Mouse (Mus musculus): ENCODE results near the gene Adnp. TPM values are rescaled to one million over a fixed set of nuclear protein-coding genes. Genes with fewer than 3 reads are reported as not detected.
A peak's percentile ranks its signal among the peaks of the same experiment; 100 is the strongest.

The Adnp gene
- 9.5 and 14.3 TPM in 2 replicates for polyA plus RNA-seq (2012; ENCODE audit: insufficient read depth, low replicate concordance)

DNA sequence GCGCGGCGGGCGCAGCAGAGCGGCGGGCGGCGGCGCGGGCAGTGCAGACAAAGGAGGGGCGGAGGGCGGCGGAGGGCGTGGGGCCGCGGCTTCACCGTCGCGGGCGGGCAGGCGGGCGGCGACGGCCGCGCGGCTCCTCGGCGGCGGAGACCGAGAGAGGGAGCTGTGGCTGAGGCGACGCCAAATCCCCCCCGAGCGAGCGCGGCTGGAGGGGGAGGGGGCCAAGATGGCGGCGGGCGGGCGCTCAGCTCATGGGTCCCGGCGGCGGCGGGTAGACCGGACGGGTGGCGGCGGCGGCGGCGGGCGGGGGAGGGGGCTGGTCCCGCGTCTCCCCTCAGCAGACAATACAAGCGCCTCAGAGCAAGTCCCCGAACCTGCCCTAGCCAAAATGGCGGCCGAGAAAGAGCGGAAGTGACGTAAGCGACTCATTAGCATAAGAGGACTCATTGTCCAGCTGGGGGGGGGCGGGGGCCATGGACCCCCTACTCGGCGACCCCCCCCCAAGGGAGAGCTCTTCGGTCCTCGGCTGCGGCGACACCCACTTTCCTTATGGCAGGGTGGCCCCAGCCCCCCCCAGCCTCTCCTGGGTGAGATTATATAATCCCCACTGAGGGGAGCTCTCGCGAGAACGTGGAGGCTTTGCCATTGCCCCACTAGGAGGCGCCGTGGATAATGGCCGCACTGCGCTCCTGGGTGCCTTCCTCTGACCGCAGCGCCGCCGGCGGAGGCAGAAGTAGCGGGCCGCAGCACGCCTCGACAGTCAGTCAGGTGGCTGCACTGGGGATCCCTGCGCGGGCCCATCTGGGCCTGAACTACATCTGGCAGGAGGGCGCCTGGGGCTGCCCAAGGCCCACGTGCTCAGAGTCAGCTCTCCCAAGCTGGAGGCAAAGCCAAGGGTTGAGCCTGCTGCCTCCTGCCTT, at the start of gene Adnp:
Gene Adnp (minus strand): TSS at position 388 of the 920 bp plus-strand sequence.
- peak within 1 kb of the TSS; percentile 99 for H3K4me3 ChIP-seq (replicated peaks)
- peaks cover 58% of the 10 kb centered on the region for H3K4me1 ChIP-seq
- no peak for TF ChIP-seq FLI1 (IDR thresholded peaks at IDR 0.05; ENCODE audit: low read length)
- no peak for TF ChIP-seq GATA1 (IDR thresholded peaks at IDR 0.05; ENCODE audit: borderline replicate concordance, low read length)
- H3K9me3 ChIP-seq = no peaks in the 10 kb centered on the region
- peaks cover 72% of the 10 kb centered on the region for H3K36me3 ChIP-seq (replicated peaks; ENCODE audit: low read length)
- H3K27me3 ChIP-seq (replicated peaks) = no peaks in the 10 kb centered on the region

DNA sequence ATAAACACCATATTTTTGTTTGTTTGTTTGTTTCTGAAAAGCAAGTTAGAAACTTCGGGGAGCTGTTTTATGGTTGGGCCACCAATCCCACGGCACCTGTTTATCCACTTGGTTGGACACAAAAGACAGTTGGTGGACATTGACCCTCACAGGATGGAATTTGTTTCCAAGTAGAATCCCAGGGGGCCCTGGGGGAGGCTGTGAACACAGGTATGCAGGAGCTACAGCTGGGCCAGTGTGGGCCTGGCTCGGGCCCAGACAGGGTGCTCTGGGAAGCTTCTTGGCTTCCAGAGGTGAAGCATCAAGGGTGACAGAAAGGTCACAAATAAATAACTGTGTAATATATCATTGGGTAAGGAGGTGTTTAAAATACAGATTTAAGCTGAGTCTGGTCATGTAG, 49.6 kb upstream of the Adnp start:
- Histone ChIP-seq H3K36me3 (replicated peaks; ENCODE audit: low read length) (no peaks in the 10 kb centered on the region), H3K27me3 (replicated peaks) (peaks cover 52% of the 10 kb centered on the region), H3K4me1 (peaks cover 92% of the 10 kb centered on the region), H3K9me3 (peaks cover 7% of the 10 kb centered on the region; the same call in 1 of the 2 replicates), H3K4me3 (replicated peaks) (no peak overlapping the region)
- no peak for TF ChIP-seq GATA1 (IDR thresholded peaks at IDR 0.05; ENCODE audit: borderline replicate concordance, low read length)
- no peak for TF ChIP-seq FLI1 (IDR thresholded peaks at IDR 0.05; ENCODE audit: low read length)

DNA sequence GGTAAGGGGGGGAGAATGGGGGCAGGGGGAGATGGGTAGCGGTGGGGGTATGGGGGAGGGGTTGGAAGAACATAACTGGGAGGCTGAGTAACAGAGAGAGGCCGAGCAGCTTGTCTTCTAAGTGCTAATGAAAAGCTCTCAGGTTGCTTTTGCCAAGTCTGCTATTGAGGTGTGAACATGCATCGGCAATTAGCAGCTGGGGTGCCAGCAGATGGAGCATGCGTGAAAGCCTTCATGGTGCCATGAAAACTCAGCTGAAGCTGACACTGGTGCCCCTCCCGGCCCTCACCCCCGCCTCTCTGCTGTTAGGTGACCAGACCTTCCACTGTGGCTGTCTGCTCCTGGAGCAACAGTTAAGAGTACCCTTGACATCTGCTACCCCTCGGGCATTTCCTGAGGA, 46.9 kb upstream of the Adnp start:
- peak overlapping the region; percentile 1 for H3K4me3 ChIP-seq (replicated peaks)

DNA sequence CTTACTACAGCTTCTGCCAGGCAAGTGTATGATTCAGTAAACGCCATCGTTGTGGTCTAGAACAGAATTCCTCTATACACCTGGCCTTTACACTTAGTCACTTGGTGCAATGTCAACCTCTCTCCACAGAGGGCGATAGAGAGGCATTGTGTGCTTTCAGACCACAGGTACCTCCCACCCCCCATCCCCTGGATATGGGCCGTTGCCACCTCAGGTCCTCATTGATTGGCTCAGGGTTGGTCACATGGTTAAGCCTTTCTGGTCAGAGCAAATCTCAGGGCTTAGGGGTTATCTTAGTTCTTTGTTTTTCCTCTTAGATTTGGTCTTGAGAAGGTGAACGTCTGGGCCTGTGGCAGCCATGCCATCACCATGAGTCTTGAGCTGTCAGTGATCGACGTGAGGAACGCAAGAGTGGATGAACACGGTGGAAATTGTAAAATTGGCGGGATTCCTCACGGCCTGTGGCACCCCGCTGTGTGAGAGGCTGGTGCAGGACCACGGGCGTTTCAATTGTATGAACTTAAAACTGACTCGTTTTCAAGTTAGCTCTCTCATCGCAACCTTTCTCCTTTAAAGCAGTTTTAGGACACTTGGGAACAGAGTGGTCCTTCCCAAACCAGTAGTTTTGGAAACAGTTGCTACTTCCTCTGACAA, 45.9 kb upstream of the Adnp start:
- H3K9me3 ChIP-seq = no peaks in the 10 kb centered on the region
- TF ChIP-seq GATA1 (IDR thresholded peaks at IDR 0.05; ENCODE audit: borderline replicate concordance, low read length) (no peak), FLI1 (IDR thresholded peaks at IDR 0.05; ENCODE audit: low read length) (no peak)

More for the DNA sequence above, 46.9 kb upstream of the Adnp start:
- Histone ChIP-seq H3K4me1 (peaks cover 84% of the 10 kb centered on the region), H3K27me3 (replicated peaks) (peaks cover 36% of the 10 kb centered on the region), H3K9me3 (no peaks in the 10 kb centered on the region), H3K36me3 (replicated peaks; ENCODE audit: low read length) (no peaks in the 10 kb centered on the region)
- TF ChIP-seq FLI1 (IDR thresholded peaks at IDR 0.05; ENCODE audit: low read length) (no peak), GATA1 (IDR thresholded peaks at IDR 0.05; ENCODE audit: borderline replicate concordance, low read length) (no peak)

GRCm38 (mm10) chr2:168250270-168250669, 43.4 kb upstream of the Adnp start:
- no peaks in the 10 kb centered on the region for H3K36me3 ChIP-seq (replicated peaks; ENCODE audit: low read length)
- no peak for TF ChIP-seq FLI1 (IDR thresholded peaks at IDR 0.05; ENCODE audit: low read length)
- no peak for TF ChIP-seq GATA1 (IDR thresholded peaks at IDR 0.05; ENCODE audit: borderline replicate concordance, low read length)
- H3K27me3 ChIP-seq (replicated peaks) = peaks cover 54% of the 10 kb centered on the region
- no peaks in the 10 kb centered on the region for H3K9me3 ChIP-seq
- H3K4me1 ChIP-seq = peaks cover 62% of the 10 kb centered on the region
- H3K4me3 ChIP-seq (replicated peaks) = no peak overlapping the region

More for the DNA sequence above, 45.9 kb upstream of the Adnp start:
- no peaks in the 10 kb centered on the region for H3K36me3 ChIP-seq (replicated peaks; ENCODE audit: low read length)
- no peak overlapping the region for H3K4me3 ChIP-seq (replicated peaks)
- H3K4me1 ChIP-seq = peaks cover 86% of the 10 kb centered on the region
- H3K27me3 ChIP-seq (replicated peaks) = peaks cover 37% of the 10 kb centered on the region

DNA sequence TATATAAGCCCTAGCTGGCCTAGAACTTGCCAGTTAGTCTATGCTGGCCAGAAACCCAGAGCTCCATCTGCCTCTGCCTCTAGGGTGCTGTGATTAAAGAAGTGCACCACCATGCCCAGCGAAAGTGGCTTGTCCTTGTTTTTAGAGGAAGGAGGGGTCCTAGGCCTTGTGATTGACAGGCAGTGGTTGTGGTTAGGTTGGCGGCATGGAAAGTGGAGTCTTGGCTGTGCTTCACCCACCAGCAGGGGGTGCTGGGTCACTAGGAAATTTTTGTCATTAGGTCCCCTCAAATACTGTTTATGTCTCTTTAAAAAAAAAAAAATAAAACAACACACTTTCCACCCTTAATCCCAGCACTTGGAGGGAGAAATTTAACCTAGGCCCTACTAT, 41.9 kb upstream of the Adnp start:
- TF ChIP-seq GATA1 (IDR thresholded peaks at IDR 0.05; ENCODE audit: borderline replicate concordance, low read length) (no peak), FLI1 (IDR thresholded peaks at IDR 0.05; ENCODE audit: low read length) (no peak)
- H3K27me3 ChIP-seq (replicated peaks) = peaks cover 61% of the 10 kb centered on the region
- H3K9me3 ChIP-seq = no peaks in the 10 kb centered on the region
- H3K4me1 ChIP-seq = peaks cover 48% of the 10 kb centered on the region
- H3K36me3 ChIP-seq (replicated peaks; ENCODE audit: low read length) = no peaks in the 10 kb centered on the region
- H3K4me3 ChIP-seq (replicated peaks) = no peak overlapping the region

- Histone ChIP-seq H3K27me3 (replicated peaks) (peaks cover 61% of the 10 kb centered on the region), H3K36me3 (replicated peaks; ENCODE audit: low read length) (no peaks in the 10 kb centered on the region), H3K9me3 (no peaks in the 10 kb centered on the region), H3K4me1 (peaks cover 43% of the 10 kb centered on the region), H3K4me3 (replicated peaks) (no peak overlapping the region)
- TF ChIP-seq GATA1 (IDR thresholded peaks at IDR 0.05; ENCODE audit: borderline replicate concordance, low read length) (no peak), FLI1 (IDR thresholded peaks at IDR 0.05; ENCODE audit: low read length) (no peak)
Measured at GRCm38 (mm10) chr2:168248167-168248855, 41.4 kb upstream of the Adnp start.

DNA sequence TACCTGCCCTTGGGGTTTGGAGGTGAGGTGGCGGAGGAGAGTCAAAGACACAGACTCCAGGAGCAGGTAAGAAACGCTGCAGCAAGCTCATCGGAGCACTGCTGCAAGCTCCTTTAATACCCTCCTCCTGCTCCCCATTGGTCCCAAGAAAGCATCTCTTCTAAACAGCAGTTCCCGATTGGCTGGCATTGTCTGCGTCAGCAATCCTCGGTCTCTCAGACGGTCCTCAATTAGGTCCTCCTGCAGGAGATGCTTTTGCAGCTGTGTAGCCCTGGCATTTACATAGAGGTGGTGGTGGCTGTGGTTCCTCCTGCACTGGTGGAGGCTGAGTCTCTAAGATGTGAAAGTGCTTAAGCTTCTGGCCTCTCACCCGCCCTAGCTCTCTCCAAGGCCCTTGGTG, 38.7 kb upstream of the Adnp start:
- Histone ChIP-seq H3K27me3 (replicated peaks) (peaks cover 49% of the 10 kb centered on the region), H3K36me3 (replicated peaks; ENCODE audit: low read length) (no peaks in the 10 kb centered on the region), H3K4me1 (peaks cover 24% of the 10 kb centered on the region), H3K4me3 (replicated peaks) (no peak overlapping the region), H3K9me3 (no peaks in the 10 kb centered on the region)
- no peak for TF ChIP-seq GATA1 (IDR thresholded peaks at IDR 0.05; ENCODE audit: borderline replicate concordance, low read length)
- no peak for TF ChIP-seq FLI1 (IDR thresholded peaks at IDR 0.05; ENCODE audit: low read length)

GRCm38 (mm10) chr2:168243278-168243677, 36.4 kb upstream of the Adnp start:
- H3K27me3 ChIP-seq (replicated peaks) = peaks cover 64% of the 10 kb centered on the region

More at GRCm38 (mm10) chr2:168243278-168243677, 36.4 kb upstream of the Adnp start:
- H3K4me1 ChIP-seq = peaks cover 14% of the 10 kb centered on the region
- peaks cover 15% of the 10 kb centered on the region for H3K9me3 ChIP-seq
- H3K36me3 ChIP-seq (replicated peaks; ENCODE audit: low read length) = no peaks in the 10 kb centered on the region
- no peak overlapping the region for H3K4me3 ChIP-seq (replicated peaks)
- TF ChIP-seq FLI1 (IDR thresholded peaks at IDR 0.05; ENCODE audit: low read length) (no peak), GATA1 (IDR thresholded peaks at IDR 0.05; ENCODE audit: borderline replicate concordance, low read length) (no peak)

All from megakaryocyte, embryonic 14.5 days (primary cell).